Mouse (Mus musculus): ENCODE measurements at regions not wholly inside any gene's neighbourhood (a gene's known extent, or its start where the extent isn't known, plus 50 kb on each side); places are given as distances from the start of the nearest gene placed in this dataset.

DNA sequence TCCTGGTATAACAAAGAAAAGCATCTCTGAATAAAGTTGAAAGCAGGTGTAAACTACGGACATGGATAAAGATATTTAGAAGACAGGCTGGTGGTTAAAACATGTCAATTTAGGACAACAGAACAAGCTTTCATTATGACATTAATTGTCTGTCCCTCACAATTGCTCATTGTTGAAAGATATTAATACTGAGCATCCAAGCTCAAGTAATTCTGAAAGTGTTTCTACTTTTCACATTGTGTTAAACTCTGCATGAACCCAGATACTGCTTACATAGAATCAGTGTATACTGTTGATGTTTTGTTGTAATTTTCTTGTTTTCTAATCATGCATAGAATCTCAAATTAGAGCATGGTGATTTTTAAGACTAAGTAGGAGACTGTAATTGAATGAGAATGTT lies 614.7 kb upstream of the Lingo2 start:
- WGBS: 79% methylated on average over 1 of the region's 1 CpGs
- H3K36me3 ChIP-seq (replicated peaks): no peaks in the 10 kb centered on the region
- ATAC-seq (replicated peaks): no peak

DNA sequence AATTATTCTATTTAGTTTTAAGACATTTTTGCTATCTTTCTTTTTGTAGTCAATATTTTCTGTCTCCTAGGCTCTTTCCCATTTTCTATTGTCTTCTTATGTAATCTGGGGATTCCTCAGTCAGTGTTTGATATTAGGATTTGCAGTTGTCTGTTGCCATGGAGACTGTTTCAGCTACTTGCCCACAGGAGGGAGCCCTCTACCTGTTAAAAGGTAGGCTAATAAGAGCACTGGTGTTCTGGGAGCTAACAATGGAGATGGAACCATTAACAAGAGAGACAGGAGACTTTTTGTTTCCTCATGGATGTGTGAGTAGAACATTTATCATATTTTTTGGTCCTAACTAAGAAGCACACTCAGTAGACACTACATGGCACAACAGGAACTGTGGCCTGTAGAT lies 608.7 kb upstream of the Lingo2 start:
- H3K4me1 ChIP-seq: no peaks in the 10 kb centered on the region
- H3K27ac ChIP-seq: no peak overlapping the region
- no peak overlapping the region for H3K9ac ChIP-seq
- no peaks in the 10 kb centered on the region for H3K27me3 ChIP-seq (replicated peaks)
- ATAC-seq (replicated peaks): peak; percentile 67; the same call in 1 of the 2 replicates
- H3K4me3 ChIP-seq: no peak overlapping the region
- H3K4me2 ChIP-seq: no peak overlapping the region
- H3K9me3 ChIP-seq: no peaks in the 10 kb centered on the region
- H3K36me3 ChIP-seq (replicated peaks): no peaks in the 10 kb centered on the region

More for the DNA sequence above, 614.7 kb upstream of the Lingo2 start:
- Histone ChIP-seq H3K9ac (no peak overlapping the region), H3K4me1 (no peaks in the 10 kb centered on the region), H3K27ac (no peak overlapping the region), H3K27me3 (replicated peaks) (no peaks in the 10 kb centered on the region), H3K9me3 (no peaks in the 10 kb centered on the region), H3K4me3 (no peak overlapping the region), H3K4me2 (no peak overlapping the region)

DNA sequence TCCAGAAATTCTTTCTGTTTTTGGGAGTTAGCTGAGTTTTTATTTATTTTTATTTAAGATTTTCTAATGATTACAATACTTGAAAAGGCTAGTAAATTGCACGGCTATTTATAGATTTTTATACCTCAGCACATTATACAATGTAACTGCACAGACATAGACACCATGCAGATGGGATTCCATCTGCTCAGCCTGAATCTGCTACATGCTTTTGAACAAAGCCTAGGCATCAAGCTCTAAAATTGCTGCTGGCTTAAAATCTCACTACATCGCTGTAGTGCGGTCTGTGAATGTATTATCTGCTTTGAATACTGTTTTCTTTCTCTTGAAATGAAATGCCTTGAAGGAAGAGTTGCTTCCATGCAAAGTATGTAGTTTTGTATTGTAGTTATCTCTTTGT lies 594.5 kb upstream of the Lingo2 start:
- 76% methylated on average over 3 of the region's 3 CpGs for WGBS
- H3K4me3 ChIP-seq: no peak overlapping the region
- no peak overlapping the region for H3K27ac ChIP-seq
- no peak for ATAC-seq (replicated peaks)
- no peaks in the 10 kb centered on the region for H3K27me3 ChIP-seq (replicated peaks)
- H3K9me3 ChIP-seq: no peaks in the 10 kb centered on the region
- H3K9ac ChIP-seq: no peak overlapping the region
- no peak overlapping the region for H3K4me2 ChIP-seq
- H3K4me1 ChIP-seq: no peaks in the 10 kb centered on the region
- no peaks in the 10 kb centered on the region for H3K36me3 ChIP-seq (replicated peaks)

DNA sequence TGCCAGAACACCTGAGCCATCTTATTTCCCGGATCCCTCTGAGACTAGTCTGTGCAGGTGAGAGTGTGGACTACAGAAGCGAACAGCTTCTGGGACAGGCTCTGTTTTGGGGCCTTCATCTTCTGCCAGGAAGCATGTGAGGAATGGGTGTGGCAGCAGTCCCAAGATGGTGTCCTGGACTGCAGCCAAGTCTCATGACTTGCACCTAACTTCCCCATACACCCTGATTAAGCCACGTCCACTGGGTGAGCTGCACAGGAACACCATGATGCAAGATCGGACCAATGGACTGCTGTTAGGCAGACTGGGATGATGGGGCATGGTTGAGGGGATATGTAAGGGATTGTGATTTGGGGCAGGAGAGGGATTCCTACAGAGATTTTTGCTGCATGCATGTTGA lies 556.2 kb upstream of the Lingo2 start:
- Histone ChIP-seq H3K4me1 (no peaks in the 10 kb centered on the region), H3K27ac (no peak overlapping the region), H3K36me3 (replicated peaks) (no peaks in the 10 kb centered on the region), H3K4me2 (no peak overlapping the region), H3K9ac (no peak overlapping the region), H3K9me3 (no peaks in the 10 kb centered on the region), H3K27me3 (replicated peaks) (no peaks in the 10 kb centered on the region), H3K4me3 (no peak overlapping the region)
- WGBS: 91% methylated on average over 4 of the region's 4 CpGs
- ATAC-seq (replicated peaks): no peak

Measured in midbrain, embryonic 15.5 days (tissue).